Mouse (Mus musculus): ENCODE measurements around the gene Evi2b.
A peak's percentile ranks its signal among the peaks of the same experiment; 100 is the strongest.

Evi2b gene

DNA sequence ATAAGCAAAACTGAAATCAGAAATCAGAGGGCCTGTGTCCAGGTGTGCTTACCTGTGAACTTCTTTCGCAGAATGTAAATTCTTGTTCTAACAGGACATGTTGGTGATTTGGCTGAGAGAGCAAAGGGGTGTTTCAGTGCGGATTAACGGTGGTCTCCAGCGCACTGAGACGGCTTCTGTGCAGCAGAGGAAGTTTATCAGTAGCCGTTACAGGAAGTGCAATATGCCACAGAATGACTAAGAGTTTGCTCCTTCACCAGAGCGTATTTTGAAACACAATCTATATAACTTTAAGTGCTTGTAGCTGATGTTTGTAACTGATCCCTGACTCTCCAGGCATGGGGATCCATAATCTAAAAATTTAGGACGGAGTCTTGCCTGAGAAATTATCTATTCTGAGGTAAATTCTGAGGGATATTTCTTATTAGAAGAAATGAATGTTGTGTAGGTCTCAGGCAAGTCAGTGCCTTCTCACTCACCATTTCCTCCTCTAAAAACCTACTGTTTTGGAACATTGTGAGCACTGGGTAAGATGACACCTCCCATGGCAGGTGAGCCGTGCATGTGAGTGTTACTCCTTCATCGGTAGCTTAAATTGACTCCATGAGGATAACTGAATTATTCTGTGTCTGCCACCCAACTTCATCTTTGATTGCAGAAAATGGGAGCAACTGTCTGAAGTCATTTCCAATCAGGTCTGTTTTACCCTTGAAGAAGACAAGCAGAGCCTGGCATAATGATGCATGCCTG is at the start of gene Evi2b:
Evi2b (minus strand) TSS at position 203 of the 750 bp plus-strand sequence.
- DNase-seq (ENCODE audit: low read depth in 2 of 2, low spot score in 2 of 2), result peak; percentile 32 to 42

DNA sequence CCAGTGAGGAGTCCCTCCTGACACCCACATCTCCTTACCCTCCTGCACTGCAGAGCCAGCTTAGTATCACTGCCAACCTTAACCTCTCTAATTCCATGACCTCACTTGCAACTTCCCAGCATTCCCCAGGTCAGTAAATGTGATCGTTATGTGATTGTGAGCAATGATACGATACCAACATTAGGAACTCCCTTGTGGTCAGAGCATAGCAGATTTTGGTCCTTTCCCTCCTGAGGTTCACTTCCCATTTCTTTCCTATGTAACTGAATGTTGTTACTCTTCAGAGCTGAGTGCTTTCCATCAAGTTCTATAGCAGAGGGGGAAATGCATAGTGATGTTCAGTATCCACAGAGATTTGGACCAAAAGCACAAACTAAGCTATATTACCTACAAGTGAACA is 46.8 kb upstream of the Evi2b start:
- no peak for DNase-seq (ENCODE audit: low read depth in 2 of 2, low spot score in 2 of 2)

DNA sequence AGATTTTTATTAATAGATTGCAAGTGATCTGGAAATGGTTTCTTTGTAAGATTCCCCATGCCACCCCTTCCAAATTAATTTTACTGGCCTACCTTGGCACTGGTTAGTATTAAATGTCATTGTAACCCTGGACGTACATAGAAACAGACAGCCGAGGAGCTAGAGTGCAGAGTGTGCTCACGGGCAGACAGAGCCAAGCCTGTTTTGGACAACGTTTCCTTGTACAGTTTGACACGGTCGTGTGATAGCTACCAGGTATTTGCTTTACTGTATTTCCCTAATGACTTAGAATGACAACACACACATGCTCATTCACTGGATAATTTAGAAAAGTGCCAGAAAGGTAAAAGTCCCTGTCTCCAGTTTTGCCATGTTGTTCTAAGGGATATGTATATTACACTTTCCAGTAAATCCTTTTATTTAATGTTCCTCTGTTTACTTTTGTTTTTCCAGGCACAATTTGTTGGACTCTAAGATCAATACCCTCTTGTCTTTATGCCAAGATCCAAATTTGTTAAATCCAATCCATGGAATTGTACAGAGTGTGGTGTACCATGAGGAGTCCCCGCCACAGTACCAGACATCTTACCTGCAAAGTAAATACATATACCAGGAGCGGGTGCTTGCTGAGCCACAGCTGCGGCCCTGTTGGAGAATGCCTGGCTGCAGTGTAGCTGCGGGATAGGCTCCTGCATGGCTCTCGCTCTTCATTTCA is 44.8 kb upstream of the Evi2b start:
- DNase-seq (ENCODE audit: low read depth in 2 of 2, low spot score in 2 of 2), result no peak

DNA sequence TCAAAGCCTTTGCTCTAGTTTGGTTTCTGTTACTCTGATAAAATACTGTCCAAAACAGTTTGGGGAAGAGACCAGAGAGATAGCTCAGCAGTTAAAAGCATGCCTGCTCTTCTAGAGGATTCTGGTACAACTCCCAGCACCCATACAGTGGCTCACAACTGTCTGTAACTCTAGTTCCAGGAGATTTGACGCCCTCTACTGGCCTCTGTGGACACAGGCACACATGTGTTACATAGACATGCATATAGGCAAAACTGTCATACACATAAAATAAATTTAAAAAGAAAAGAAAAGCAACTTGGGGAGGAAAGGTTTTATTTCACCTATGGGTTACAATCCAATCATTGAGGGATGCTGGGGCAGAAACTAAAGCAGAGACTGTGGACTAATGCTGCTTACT is 43.4 kb upstream of the Evi2b start:
- no peak for DNase-seq (ENCODE audit: low read depth in 2 of 2, low spot score in 2 of 2)

DNA sequence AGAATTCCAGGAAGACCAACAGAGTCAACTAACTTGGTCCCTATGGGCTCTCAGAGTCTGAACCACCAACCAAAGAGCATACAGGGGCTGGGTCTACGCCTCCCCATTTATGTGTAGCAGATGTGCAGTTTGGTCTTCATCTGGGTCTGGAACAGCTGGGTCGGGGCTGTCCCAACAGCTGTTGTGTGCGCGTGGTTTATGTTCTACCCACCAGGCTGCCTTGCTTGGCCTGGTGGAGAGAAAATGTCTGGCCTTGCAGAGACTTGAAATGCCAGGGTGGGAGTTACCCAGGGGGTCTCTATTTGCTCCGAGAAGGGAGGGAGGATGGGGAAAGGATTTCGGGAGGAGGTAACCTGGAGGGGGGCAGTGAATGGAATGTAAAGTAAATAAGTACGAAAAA is 39.9 kb upstream of the Evi2b start:
- no peak for DNase-seq (ENCODE audit: low read depth in 2 of 2, low spot score in 2 of 2)

DNA sequence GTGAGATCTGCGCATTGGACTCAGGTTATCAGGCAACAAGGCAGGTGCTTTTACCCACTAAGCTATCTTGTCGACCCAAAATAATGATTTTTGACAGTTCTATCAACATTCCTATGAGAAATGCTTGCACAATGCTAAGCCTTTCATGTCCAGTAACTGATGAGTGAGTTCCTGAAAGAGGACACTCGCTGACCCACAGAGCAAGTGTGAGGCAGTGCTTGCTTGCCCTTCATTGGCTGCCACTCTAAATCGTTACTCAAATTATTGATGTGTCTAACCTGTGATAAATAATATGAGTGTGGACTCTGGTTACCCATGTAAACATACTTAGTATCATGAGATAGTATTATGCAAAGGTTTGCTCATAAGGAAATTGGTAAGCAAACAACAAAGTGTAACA is 37.0 kb upstream of the Evi2b start:
- no peak for DNase-seq (ENCODE audit: low read depth in 2 of 2, low spot score in 2 of 2)

DNA sequence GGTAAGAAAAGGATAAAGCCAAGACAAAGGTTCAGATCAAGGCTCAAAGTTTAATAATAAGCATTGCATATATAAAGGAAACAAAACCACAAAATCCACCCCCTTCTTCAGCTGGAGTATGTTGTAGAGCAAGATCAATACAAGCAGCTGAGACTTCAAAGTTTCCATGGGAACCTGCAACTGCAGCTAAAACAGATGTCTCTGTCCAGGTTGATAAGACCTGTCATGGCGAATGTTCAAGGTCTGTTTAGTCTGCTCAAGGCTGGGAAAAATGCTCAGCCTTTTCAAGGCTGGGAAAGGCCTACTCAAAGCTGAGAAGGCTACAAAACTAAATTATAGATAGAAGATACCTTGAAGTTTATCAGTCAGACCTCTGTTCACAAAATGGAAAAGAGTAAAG is 29.1 kb upstream of the Evi2b start:
- DNase-seq (ENCODE audit: low read depth in 2 of 2, low spot score in 2 of 2), result no peak

DNA sequence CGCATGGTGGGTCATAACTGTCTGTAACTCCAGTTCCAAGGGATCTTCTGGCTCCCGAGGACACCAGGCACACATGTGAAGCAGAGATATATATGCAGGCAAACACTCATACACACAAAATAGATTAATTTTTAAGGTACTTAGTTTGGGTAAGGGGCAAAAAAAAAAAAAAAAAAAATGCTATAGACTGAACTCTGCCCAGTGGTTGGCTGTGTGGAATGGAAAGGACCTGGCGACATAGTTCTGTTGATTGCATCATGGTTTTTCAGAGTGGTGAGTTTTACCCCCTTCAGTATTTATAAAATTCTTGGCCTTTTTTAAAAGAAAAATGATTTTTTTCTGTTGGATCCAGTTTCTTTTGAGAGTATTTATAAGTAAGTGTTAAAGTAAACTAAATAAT is 12.7 kb upstream of the Evi2b start:
- no peak for DNase-seq (ENCODE audit: low read depth in 2 of 2, low spot score in 2 of 2)

DNA sequence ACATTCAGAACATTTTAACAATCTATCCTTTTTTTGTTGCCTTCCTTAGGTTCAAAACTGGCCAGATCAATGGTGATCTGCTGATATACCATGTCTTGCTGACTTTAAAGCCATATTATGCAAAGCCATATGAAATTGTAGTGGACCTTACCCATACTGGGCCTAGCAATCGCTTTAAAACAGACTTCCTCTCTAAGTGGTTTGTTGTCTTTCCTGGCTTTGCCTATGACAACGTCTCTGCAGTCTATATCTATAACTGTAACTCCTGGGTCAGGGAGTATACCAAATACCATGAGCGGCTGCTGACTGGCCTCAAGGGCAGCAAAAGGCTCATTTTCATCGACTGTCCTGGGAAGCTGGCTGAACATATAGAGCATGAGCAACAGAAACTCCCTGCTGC is 12.0 kb upstream of the Evi2b start:
- DNase-seq (ENCODE audit: low read depth in 2 of 2, low spot score in 2 of 2), result no peak

DNA sequence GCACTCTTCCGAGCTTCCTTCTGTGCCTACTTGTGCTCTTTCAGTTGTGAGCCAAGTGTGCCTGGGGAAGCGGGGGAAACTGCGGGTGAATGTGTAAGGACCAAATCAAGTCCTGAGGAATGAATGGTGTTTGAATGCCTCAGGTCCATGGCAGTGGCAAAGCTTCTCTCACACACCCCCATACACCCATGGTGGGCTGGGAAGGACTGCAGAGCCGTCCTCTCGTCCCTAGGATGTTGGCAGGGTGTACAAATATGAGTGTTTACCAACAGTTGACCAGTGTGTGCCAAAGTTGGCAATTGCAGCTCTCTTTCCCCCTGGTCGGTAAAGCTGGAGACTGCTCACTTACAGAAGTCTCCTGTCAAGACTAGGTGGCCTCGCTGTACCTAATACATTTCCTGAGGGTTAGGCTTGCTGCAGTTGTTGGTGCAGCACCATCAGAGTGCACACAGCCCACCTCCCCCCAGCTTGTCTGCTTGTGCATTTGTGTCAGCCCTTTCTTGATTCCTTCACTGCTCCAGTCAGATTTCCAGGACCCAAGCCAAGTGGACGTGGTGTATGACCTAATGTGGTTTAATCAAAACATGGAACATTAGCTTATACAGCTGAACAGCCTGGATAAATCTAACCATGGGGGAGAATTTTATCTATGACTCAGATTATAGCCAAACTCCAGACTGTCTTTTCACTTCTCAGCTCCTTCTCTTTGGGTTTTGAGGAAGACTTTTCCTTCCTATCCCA is 10.6 kb upstream of the Evi2b start:
- no peak for DNase-seq (ENCODE audit: low read depth in 2 of 2, low spot score in 2 of 2)

DNA sequence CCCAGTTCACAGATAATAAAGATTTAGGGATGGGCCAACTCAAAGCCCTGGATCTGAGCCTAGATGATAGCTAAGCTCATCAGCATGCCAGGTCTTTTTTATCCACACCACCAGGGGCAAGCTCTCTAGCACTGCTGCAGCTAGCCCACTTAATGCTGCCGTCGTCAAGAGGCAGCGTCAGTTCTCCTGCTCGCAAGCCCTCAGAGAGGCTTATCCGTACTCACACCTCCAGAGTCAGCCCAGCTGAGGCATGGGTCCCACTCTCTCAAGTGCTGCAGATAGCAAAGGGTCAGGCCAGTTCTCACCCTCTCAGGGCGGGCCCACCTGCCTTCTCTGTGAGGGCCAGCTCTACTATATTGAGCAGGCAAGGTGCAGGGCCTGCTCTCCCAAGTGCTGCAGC is 9.7 kb upstream of the Evi2b start:
- DNase-seq (ENCODE audit: low read depth in 2 of 2, low spot score in 2 of 2), result no peak

DNA sequence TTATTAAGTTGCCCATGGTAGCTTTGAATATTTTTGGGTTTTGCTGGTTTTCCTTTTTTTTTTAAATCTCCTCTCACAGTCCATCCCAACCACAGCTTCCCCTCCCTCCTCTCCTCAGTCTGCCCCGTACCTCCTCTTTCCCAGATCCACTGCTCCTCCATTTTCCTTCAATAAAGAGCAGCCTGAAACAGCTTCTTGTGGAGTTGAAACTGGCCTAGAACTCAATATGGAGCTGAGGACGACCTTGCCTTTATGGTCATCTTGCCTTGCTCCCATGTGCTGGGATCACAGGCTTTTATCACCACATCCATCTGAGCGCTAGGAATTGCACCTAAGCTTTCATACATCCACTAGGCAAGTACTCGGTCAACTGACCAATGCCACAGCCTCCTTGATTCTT is 7.9 kb upstream of the Evi2b start:
- DNase-seq (ENCODE audit: low read depth in 2 of 2, low spot score in 2 of 2), result no peak

DNA sequence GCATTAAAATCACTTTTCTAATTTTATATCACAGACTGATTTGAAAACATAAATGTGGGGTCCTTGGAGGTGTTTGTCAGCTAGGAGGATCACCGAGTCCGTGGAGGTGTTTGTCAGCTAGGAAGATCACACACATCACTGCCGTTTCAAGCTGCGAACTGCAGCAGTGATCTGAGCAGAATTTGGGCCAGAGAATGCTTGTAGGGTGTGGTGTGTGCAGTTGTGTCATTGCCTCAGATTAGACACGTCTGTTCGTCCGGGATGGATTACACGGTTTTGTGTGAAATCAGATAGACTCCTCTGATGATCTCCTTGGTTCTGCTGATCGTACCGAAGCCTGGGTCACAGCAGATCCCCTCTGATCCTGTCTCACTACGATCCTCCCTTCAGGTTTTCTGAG is 7.2 kb upstream of the Evi2b start:
- DNase-seq (ENCODE audit: low read depth in 2 of 2, low spot score in 2 of 2), result peak; percentile 22 to 28

DNA sequence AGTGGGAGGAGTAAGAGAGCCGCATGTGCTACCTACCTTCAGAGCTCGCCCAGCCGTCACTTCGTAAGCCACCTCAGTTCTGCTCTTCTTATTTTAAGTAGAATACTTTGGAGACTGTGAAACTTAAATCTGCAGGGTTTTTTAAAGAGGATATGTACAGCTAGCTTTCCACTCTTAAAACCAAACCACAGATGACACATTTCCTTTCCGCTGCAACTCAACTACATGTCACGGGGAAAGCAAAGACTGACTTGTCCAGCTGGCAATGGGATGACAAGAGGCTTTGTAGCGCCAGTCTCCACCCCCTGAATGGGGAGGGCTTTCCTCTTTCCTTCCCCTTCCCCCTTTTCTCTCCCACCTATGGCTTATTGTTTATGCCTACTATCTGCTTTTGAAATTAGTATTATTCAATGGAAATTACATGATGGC is 6.8 kb upstream of the Evi2b start, which contains the start of the genes Evi2 and Evi2a:
Evi2 (minus strand) TSS at position 257 of the 429 bp plus-strand sequence.
Evi2a (minus strand) TSS at position 277 of the 429 bp plus-strand sequence.
- DNase-seq (ENCODE audit: low read depth in 2 of 2, low spot score in 2 of 2), result peak; percentile 60 to 69

DNA sequence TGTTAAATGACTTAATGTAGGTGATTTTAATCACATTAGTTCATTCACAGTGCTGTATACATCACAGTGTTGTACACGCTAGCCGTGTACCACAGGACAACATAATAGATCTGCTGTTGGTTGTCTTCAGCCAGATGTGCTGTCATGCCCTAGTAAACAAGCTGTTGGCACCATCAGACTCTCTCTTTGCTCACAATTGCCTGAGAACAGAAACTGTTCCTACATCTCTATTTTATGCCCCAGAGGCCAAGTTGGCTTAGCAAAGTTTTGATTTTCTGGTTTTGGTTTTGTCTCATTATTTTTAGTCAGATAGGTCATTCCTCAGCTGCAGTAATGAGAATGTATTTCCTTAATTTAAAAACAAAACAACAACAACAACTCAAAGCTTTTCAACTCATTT is 6.2 kb upstream of the Evi2b start:
- no peak for DNase-seq (ENCODE audit: low read depth in 2 of 2, low spot score in 2 of 2)

DNA sequence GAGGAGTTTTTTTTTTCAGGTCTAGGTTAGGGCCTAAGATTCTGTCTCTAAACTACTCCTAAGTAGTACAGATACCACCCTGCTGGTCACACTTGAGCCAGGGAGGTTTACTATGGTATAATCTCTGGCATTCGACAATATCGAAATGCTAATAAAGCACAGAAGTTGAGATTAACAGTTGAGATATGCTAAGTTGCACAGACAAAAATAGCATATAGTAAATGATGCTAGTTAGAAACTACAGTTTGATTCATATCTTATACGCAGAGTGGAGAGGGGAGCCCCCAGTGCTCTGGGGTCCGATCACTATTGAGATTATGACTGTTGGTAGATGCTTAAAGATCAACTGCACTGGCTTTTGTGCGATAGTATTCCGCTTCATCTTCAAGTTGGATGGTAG is 5.7 kb upstream of the Evi2b start:
- DNase-seq (ENCODE audit: low read depth in 2 of 2, low spot score in 2 of 2), result no peak

DNA sequence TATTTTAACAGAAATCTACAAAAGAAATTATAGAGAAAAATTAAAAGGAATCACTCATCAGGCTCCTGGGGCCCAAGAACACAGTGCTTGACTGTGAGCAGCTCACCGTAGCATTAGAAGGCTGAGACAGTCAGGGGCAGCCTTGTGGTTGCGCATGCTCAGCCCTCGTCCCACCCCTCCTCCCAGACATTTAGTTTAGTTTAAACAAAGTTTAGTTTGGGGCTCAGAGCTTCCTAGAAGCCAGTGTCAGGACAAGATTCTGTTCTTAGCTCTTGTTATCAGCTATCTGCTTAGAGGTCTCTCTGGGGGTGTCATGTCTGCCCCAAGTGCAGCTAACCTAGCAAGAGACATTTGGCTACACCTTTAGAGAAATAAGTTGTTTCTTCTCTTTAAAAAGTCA is 5.0 kb upstream of the Evi2b start:
- DNase-seq (ENCODE audit: low read depth in 2 of 2, low spot score in 2 of 2), result no peak

DNA sequence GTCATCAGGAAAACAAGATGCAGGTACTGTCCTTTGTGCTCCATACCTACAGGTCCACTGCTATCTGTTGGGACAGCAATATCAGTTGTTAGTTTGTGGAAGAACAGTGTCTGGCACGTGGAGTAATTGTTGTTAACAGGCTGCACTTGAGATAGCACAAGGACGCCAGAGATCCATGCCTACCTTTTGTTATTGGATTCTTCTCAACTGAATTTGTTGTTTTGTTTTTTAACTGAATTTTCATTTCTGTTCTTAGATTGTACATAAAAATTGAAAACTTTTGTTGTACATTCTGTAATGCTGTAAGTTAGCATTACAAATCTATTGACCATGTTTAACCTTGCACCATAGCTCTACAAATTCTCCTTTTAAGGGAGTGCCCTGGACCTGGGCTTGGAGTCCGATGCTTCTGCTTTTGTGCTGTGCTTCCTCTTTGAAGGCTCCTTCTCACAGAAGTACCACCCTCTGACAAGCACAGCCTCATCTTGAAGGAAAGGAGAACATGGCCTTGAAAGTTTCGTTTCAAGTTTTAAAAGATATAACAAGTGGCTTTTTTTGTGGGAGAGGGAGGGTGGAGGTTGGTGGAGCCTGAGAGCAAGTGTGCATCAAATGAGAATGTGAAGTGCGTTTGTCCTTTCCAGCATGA is 4.3 kb upstream of the Evi2b start:
- DNase-seq (ENCODE audit: low read depth in 2 of 2, low spot score in 2 of 2), result peak in 1 of 2 experiments; percentile 28

DNA sequence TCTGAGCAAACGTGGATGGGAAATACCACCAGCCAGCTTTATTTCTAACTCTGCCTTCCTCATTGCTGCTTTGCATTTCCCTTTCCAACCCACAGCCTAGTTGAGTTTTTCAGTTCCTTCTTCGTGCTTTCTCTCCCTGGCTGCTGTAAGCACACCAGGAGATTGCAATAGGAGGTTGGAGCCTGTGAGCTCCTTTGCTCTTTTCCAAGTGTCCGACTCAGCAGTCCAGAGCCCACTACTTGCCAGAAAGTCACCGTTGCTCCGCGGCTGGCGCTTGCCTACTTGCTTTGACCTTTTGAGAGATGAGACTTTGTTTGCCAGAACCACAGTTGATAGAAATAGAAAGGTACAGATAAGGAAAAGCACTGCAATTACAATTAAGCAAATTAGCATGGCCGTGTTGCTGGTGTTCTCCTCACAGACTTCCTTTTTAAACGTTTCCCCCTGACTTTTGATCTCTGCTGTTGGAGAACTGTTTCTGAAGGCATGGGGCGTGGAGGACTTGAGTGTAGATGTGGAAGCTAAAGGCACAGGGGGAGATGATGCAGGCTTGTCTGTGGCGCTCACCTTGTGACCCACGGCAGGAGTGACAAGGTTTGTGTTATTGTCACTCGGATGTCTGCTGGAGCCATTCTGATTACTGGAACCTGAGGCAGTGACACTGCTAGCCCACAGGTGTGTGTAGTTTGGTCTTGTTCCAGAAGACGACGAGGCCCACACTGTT is 3.6 kb upstream of the Evi2b start:
- no peak for DNase-seq (ENCODE audit: low read depth in 2 of 2, low spot score in 2 of 2)

DNA sequence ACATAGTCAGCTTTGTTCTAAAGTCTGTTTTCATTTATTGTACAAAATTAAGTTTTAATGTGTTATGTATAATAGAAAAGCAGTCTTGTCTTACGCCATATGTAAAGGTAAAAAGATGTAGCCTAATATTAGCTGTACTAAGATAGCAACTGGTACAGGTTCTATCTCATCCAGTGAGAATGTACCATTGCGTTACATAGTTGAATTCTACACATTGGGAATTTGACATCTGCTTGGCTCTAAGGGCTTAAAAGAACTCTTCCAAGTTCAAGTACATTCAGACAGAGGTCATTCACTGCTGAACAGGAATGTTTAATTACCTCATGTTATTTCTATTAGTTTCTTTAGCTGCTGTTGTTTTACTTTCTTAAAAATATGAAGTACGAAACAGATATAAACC is 3.0 kb upstream of the Evi2b start:
- no peak for DNase-seq (ENCODE audit: low read depth in 2 of 2, low spot score in 2 of 2)

DNA sequence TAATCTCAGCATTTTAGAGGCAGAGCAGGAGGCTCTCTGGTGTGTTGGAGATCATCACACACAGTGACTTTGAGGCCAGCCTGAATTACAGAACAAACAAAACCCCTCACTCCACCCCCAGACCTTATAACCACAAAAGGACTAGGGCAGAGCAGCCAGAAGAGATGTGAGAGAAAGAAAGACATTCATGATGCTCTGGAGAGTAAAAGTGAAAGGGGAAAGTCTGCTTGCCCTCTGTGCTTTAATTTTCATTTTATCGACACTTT is 681 bp upstream of the Evi2b start:
- no peak for DNase-seq (ENCODE audit: low read depth in 2 of 2, low spot score in 2 of 2)
